Mouse (Mus musculus): ENCODE measurements around the gene Slc35c1.

DNA sequence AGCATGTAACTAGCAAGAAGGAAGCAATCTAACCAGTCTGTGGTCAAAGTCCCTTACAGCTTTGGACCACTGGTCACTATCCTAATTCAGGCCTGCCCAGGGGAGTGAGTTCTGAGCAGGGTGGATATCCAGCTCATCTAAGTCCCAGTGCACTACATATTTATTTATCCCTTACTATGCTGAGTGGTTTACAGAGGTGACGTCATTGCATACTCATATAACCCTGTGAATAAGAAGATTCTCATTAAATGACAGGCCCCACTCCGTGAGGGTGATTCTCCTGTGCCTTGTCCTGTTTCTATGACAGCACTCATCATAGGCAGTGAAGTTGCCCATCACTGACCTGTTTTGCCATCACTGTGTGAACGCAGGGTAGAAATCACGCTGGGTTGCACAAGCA lies 35.0 kb downstream of the Slc35c1 start:
- TF ChIP-seq CTCF (IDR thresholded peaks at IDR 0.05; ENCODE audit: low read depth, low read length), result no peak
- TF ChIP-seq TAL1 (conservative IDR thresholded peaks at IDR 0.05; ENCODE audit: low read depth, low read length), result no peak
